Mouse (Mus musculus) thymus, postnatal 36 days (tissue): Measurements from ENCODE around the gene Trpm6.

Experiments
- DNase-seq, 2 experiments: peaks; one replicate each; pipeline ENCODE4 v3.0.0; 2022; ENCODE audit warnings: mixed read lengths in 2 of 2

Gene Trpm6

DNA sequence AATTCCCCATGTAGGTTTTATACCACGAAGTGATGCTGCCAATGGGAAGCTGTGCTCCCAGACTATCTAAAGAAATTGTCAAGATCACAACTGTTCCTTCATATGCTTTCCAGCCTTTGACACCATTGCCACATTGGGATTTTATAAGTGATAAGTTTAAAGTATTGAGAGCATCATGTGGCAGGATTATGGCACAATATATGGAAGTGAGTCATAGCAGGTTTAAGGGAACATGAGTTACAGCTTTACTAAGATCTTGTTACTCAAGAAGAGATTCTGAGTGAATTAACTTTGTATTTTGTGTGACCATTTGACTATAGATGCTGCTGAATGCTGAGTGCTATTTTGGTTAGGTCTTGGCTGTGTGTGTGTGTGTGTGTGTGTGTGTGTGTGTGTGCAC, 21.8 kb downstream of the Trpm6 start:
- DNase-seq, result no peak

DNA sequence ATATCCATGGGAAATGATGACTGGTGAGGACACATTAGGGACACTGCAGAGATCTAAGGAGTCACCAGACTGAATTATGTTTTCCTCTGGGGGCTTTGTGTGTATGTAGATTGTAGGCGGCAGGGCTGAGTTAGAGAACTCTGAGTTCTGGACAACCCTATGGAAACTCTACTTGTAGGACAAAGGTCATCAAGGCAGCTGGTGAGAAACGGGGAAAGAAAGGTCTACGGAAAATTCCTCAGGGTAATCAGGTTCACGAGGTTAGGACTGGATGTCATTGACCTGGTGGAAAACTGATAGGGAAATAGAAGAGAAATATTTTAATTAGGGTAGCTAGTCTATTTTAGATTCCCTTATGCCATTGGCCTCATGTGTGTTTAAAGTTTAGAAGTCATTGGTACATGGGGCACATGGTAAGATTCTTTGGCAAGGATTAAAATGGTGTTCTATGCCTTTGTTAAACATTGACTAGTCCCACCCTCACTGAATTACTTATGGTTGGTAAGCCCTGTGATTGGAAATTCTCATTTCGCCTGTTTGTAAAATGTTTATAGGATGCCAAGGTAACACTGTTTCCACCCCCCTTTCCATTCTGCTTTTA, 23.2 kb downstream of the Trpm6 start:
- DNase-seq, result no peak

DNA sequence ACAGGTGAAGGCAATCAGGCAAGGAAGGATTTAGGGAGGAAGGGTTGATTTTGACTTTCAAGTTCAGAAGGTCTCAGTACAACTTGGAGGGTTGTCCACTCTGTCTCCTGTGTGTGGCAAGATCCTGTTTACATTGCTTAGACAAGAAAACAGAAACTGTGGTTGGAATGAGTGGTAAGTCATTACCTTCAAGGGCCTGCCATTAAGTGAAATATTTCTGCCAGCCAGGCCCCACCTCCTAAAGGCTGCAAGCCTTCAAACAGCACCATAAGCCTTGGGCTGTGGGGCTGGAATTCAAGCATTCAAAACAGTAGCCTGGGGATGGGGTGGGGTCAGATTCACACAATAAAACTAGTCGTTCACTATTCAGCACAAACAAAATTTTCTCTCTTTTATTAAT, 24.3 kb downstream of the Trpm6 start:
- no peak for DNase-seq

DNA sequence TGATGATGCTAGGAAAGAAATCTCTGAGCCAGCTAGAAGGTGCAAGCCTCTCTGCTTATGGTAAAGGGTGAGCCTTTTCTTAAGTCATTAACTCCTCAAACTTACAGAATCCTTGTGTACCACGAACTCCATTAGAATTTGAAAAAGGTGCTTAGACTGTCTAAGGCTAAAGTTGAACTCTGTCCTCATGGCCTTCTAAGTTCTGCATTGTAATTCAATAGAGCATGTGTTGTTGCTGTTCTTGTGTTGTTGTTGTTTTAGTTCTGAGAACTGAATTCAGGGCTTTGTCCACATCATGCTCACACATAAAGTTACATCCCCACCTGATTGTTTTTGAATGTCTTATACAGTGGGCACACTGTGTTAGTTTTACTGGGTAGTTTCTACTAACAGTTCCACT, 49.9 kb downstream of the Trpm6 start:
- no peak for DNase-seq

DNA sequence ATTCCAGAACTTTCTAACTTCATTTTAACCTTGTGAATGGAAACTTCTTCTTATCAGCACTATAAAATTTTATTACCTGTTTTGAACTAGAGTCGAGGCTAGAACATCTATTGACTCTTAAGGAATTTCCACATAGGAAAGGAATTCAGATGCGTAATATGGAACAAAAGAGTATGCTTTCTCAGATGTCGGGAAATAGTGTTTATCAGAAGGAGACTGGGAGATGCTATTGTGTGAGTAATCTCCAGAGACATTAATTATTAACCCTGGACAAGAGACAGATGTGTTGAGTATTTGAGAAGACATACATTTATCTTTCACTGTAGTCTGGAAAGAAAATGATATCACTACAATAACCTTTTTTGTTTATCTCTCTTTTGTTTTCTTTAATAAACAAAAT, 61.5 kb downstream of the Trpm6 start:
- DNase-seq, result no peak

DNA sequence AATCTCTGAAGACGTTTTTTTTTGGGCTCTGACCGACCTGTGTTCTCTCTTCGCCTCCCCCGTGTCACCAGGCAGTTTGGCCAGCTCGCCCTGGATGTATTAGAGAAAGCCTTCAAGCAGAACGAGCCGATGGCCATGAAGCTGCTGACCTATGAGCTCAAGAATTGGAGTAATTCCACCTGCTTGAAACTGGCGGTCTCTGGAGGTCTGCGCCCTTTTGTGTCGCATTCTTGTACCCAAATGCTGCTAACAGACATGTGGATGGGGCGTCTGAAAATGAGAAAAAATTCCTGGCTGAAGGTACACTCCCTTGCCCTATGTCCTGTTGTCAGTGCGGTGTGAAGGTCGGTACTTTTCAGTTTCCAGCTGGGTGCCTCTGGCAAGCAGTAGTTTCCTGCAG, 65.4 kb downstream of the Trpm6 start:
- no peak for DNase-seq

DNA sequence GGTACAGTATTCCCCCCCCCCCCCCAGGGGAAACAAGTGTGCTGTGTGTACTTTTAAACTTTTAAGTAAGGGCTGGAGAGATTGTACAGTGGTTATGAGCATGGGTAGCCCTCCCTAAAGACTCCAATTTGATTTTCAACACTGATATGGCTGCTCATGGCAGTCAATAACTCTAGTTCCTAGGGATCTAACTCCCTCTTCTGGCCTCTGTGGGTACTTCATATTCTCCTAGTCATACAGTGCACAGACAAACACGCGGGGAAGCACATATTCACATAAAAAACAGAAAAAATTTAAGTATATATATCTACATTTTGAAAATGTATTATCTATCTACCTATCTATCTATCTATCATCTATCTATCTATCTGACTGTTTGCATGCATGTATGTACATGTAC, 67.6 kb downstream of the Trpm6 start:
- DNase-seq, result no peak

DNA sequence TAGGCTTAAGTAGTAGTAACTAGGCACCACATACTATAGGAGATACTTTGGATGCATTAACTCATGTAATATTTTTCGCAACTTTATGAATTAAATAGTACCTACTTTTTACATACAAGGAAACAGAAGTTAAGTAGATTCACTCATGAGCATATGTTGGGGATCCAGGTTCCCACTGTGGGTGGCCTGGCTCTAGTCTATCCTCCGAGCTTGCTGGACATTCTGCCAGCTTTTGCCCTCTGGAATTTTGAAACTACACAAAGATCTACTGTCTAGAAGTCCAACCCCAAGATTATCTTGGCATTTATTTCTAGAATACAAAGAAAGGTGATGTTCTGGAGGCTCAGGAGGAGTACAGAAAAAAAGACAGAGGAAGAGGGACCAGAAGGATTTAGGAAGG, 78.8 kb downstream of the Trpm6 start:
- no peak for DNase-seq

DNA sequence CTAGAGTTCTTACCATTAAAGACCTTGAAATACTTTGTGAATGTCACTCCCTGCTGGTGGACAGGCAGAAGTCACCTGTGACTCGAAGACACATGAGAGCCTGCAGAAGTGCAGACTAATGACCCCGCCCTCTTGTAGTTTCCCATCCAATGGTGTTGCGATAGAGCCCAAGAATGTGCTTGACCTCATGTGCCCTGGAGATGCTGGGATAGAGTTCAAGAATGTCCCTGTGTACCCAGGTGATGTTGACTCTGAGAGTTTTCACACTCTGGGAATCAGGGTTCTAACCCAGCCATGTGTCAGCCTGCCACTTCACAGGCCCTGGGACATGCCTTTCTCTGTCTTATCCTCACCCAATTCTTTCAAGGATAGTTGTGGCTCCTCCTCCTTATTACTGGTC, 81.4 kb downstream of the Trpm6 start:
- no peak for DNase-seq

DNA sequence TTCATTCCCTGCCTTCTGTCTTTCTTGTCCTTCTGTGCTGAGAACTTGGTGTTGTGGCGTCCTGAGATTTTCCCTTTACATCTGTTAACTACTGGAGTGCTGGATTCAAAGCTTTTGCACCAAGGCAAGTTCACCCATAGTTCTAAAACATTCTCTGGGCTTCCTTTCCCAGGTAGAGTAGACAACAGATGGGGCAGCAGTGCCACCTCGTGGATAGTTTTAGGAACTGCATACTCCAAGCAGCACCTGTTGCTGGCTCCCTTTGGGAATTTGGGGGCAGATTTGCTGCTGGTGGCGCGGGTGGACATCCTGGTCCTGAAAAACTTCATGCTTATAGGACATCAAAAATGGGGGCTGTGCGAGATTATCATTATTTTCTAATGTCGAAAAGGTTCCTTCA, 85.2 kb downstream of the Trpm6 start:
- peak; percentile 29 to 42 for DNase-seq

DNA sequence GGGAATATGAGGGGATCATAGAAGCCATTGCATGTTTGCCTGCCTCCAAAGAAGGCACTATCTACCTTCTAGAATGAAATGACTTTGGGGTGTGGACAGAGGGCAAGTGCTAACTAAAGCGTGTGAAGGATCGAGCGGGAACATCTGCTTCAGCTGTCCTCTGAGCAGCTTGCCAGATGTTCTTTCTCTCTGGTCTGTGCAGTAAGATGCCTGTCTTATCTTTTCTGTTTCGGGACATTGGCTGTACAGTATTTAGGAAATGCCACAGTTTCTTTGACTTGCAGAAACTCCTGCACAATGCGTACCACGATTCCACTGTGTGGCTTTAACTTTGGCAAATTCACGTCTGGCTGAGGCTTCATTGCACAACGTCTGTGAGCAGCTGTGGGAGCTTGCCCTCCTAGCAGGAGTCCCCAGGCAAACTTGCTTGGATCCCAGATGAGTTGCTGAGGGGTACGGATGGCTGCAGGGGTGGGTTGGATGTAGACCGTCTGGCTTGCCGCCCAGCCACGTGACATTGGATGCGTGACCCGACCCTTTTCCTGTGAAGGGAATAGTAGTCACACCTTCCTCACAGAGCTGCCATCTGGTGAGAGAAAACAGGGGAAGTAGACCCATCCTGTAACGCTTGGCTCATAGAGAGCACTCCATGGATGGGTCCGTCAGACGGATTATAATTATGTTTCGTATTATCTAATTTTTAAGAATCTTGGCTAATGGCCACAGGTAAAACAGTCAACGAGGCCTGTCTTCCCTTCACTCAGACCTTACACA, 92.2 kb downstream of the Trpm6 start:
- no peak for DNase-seq

DNA sequence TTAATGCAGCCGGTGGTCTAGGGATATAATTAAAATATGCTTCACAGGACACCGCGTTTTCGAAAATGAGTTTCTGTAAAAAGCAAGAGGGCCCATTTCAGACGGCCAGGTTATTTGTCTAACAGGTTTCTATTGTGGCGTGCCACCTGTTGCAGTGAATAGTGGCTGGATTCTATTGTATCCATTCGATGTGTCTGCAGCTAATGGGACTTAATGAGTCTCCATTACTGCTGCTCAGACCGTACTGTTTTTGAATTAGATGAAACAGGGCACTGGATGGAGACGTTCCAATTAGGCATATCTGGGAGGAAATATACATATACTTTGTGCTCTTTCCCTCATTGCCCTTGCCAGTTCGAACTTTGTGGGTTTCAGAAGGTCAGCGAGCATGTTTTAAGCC, 92.8 kb downstream of the Trpm6 start:
- no peak for DNase-seq

DNA sequence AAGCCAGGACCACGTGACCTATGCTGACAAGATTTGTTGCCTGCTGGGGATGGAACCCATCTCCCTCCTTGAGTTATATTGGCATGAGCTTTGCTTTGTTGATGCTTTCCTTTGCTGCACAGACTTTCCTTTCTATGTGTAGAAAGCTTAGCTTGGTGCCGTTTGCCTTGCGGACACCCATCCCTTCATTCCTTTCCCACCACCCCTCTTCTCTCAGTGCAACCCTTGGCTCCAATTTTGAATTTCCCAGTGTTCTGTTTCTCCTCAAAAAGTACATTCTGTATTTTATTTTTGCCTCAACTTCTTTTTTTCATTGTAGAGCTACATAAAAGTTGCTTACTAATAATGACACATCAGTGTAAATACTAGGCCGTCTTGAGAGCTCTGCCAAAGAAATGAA, 96.6 kb downstream of the Trpm6 start:
- no peak for DNase-seq

DNA sequence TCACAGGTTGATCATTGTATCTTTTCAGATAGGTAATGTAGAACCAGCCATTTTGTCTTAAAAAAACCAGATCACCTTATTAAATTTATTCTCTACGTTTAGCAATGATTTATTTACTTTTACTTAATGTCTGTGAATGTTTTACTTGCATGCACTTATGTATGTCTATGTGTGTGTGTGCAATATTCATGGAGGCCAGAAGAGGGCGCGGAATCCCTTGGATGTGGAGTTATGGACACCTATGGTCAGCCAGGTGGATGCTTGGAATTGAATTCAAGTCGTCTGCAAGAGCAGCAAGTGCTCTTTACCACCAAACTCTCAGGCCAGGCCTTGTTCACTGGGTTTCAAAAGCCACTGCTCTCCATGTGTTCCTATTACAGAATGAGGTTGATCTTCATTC, 118.5 kb downstream of the Trpm6 start:
- DNase-seq, result no peak

DNA sequence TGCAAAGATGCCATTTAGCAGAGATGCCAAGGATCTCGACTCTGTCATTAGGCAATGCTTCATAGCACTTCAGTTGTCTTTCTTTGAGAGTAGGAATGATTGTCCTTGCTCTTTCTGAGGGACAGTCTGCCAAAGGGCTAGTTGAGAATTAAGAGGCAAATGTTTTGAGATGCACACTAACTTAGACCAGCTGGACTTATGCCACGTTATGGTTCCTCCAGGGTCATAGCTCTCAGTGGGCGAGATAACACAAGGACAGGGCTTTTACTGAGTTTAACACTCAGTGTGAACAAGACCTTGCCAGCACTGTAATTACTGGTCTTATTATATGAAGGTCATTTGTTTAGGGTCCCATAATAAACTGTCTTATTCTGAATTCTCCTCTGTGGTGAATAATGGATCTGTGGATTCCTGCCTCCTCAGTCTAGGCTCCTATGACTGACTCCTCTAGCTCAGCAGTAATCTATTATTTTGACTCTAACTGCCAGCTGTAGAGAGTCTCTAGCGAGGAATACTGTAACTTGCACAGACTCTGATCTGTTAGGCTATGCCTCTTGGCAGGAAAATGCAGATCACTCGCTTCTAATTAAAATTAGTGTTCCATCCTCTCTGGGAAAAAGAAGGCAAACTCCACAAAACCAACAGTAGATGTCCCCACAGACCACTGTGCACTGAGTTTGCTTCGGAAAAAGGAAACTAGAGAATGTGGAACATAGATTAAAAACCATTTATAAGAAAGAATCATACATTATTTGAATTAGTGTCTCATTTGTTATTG, 123.2 kb downstream of the Trpm6 start:
- DNase-seq, result no peak

DNA sequence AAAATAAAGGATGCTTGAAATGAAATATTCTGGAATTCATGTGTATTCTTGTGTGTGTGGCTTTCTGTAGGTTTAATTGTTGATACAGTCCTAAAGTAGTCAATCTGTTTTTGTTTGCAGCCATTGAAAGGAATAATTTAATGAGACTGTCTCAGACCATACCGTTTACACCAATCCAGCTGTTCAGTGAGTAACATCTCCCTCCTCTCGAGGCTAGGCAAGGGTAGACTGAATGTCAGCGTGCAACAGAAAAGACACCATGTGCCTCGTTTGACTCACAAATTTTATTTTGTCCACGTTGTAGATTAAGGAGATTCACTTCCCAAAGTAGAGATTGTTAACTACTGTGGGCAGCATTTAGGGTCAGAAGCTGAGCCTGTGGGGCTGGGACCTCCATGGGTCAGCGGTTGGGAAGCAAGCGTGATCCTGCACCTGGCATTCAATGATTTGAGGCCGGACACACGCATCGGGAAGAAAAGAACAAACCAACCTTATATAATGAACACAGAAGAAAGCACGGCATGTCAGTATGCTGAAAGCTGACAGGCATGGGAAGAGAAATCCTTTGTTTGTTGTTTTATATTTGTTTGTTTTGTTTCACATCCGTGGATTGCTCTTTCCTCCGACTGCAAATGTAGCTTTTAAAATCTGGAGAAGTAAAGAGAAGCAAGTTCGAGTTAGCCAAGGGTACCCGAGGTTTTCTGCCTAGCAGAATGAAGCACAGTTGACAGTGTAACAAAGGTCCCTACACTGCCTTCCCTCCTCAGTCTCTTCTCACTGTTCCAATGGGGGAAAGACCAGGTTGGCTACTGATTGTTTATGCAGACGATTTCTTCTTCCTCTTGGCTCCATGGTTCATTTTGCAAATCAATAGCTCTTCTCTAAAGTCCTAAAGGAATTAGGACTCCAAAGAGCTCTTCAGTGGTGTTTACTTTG, 124.2 kb downstream of the Trpm6 start:
- DNase-seq, result no peak

DNA sequence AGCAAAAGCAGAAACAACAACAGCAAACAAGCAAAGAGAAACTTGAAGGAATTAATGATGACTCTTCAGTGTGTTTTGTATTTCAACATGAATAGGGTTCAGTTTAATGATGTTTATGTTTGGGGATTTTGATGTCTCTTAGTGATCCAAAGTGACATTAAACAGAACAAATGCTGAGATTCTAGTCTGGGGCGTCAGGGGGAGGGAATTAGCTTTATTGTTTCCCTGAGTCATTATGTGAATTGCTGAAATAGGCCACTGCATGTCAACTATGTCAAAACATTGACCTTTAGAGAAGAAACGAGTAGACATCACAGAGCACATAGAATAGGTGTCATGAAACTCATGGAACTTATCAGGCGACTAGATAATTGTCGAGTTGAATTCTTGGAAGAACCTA, 129.5 kb downstream of the Trpm6 start:
- DNase-seq, result no peak

DNA sequence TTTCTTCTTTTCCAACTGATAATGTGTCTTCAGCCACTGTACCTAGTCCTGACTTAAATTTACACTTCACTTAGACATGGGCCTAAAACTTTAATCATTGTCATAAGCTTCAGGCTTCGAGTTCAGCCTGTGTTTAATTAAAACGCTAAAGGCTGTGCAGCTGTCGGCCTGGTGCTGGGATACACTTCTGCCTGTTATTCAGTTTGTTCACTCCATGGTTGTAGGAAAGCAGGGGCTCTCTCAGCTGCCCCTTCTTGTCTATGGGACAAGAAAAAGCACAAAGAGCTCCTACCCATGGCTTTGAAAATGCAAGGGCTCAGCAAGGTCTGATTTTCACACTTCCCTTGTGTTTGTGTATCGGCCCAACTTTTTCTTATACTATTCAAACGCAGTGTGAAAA, 131.4 kb downstream of the Trpm6 start:
- no peak for DNase-seq

DNA sequence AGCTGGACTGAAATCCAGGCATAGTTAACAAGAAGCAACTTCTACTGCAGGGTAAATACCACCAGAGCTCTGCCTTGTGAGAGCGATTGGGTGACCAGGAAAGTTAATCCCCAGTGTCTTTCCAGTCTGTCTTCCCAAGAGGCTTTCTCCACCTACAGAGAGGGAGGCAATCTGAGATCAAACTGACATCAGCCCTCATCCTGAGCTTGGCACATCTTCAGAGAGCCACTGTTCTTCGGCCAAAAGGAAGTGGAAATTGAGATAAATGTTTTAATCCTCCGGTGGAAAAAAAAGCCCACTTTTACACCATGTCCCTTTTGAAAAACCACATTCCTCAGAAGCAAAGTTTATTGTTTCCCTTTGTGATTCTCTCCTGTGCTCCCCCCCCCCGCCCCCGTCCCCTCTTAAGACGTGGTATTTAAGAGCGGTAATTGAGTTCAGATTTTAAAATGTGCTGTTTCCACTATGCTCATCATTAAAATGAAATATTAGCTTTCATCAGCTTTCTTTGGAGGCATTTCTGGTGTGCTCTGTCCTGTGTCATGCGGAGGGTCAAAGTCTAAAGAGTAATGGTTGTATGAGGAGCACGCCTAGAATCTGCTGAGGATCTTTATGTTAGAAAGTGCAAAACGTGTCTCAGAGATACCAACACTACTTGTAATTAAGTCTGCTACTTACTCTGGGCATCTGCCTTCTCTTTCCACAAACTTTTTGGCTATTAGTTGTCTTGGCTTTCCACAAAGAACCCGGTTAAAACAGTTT, 138.0 kb downstream of the Trpm6 start:
- DNase-seq, result no peak

DNA sequence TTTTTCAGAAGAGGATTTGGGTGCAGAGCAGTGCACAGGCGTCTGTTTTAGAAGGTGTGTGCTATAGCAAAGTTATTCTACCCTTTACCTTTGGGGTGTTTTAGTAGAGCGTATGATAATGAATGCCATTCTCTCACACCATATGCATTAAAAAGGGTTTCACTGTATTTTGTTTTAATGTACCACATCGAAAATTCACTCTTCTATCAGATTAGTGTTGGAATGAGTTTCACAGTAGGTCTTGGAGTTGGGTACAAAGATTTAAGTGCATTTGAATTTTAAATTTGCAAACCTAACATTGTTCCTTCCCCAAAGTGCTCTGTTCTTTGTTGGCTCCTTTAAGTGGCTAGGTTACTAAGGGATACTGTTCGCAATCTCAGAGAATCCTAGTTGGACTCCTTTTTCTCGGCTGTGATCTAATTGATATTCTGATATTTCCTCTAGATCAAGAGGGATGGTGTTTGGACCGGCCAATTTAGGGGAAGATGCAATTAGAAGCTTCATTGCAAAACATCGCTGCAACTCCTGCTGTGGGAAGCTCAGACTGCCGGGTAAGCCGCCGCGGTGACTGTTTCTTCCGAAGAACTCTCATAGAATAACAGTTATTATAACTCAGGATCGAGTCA, 138.8 kb downstream of the Trpm6 start:
- no peak for DNase-seq

DNA sequence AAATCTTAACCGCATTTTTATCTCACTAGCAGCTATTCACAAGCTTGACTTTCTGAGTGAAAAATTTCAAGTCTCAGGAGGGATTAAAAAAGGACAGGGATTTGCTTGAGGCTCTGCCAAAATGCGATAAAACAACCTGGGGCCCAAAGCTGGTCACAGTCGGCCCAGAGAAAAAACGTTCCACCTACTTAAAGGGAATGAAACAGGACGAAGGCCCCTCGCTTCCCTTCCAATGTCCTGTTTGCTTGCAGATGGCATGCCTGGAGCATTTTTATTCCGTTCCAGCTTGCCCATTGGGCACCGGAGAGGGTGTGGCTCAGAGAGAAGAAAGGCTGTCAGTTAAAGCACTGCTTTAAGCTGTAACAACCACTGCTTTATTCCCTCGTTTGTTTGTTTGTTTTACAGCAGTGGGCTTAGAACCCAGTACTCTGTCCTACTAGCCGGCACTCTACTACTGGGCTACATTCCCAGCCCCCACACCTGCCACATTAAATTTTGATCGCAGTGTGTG, 139.4 kb downstream of the Trpm6 start:
- DNase-seq, result no peak

DNA sequence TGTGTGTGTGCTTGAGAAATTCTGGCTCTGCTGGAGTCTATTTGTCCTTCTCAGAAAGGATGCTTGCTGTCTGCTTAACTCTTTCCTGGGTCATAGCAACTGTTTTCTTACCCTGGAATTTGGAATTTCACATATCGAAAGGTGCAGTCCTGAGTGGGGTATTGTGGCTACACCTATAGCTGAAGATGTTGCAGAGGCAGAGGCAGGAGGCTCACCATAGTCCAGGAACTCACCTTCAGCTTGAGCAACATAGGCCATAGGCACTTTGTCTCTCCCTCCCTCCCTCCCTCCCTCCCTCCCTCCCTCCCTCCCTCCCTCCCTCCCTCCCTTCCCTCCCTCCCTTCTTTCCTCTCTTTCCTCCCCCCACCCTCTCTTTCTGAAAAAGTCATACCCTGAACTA, 139.8 kb downstream of the Trpm6 start:
- DNase-seq, result no peak
